Mouse (Mus musculus): ENCODE measurements at regions not wholly inside any gene's neighbourhood (a gene's known extent, or its start where the extent isn't known, plus 50 kb on each side); places are given as distances from the start of the nearest gene placed in this dataset.
"Not testable (repeated sequence)": the region's sequence is repeated elsewhere in the genome, so short reads cannot be mapped to it uniquely, and the experiment has no call there.

- not testable (repeated sequence) for TF ChIP-seq CTCF (IDR thresholded peaks at IDR 0.05; ENCODE audit: control insufficient read depth, insufficient read depth, insufficient replicate concordance, low read depth, low read length); POLR2A (IDR thresholded peaks at IDR 0.05; ENCODE audit: control insufficient read depth, low read depth, low read length)
These were observed 54.6 kb upstream of the Gm12728 start for GRCm38 (mm10) chr4:105735116-105735515.

Data from testis, adult 2 months (tissue).